Mouse (Mus musculus): ENCODE data around the gene Gm17324. TPM values are rescaled to one million over a fixed set of nuclear protein-coding genes. Genes with fewer than 3 reads are reported as not detected.
"Not testable (repeated sequence)": the region's sequence is repeated elsewhere in the genome, so short reads cannot be mapped to it uniquely, and the experiment has no call there.

Gene Gm17324
- under 1 TPM; 0.34 to 0.79 TPM for total RNA-seq (2021)
- long read RNA-seq, experiment 1, partial matches to known transcripts: 0 of 1 reads
- long read RNA-seq, experiment 1, other reads (novel, unspliced or antisense): 0 of 1 reads
- long read RNA-seq, experiment 2, partial matches to known transcripts: 0 of 1 reads
- long read RNA-seq, experiment 2, other reads (novel, unspliced or antisense): 0 of 1 reads

DNA sequence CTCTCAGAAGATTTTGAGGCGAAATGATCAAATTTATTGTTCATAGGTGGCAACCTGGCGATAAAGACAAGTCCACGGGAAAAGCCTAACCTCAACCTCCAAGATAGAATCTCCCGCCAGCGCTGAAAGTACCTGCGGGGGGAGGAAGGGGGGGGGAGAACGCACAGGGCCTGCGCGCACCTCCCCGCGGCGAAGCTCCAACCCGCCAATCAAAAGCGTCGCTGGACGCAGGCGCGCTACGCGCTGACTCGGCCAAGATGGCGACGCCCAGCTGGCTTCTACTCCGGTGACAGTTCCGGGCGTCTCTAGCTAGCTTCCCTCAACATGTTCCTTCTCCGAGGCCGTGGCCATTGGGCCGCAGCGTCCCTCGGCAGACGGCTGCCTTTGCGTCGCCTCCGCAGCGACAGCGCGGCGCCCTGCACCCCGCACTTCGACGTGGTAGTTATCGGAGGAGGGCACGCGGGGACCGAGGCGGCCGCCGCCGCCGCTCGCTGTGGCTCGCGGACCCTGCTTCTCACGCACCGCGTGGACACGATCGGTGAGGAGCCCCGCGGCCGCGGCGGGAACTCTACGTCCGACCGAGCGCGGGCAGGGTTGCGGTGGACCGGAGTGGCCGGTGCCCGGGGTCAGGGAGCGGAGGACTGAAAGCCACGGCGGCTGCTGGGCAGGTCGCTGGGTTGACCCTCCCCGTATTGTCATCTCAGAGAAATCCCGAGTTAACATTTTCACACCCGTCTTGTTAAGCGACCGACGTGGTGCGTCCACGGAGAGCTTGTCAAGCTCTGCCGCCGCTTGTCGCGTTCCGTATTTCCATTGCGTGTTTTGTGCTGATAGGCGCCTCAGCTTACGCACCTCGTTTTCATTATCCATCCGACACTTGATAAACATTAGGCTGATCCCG is at the start of gene Gm17324, which contains the start of gene Mto1:
Gene Gm17324 (minus strand): TSS at position 814 of the 901 bp plus-strand sequence.
Gene Mto1 (plus strand): TSS at position 236 of the 901 bp plus-strand sequence.
- peak; percentile 76 to 82 for DNase-seq (ENCODE audit: low spot score in 2 of 2)

DNA sequence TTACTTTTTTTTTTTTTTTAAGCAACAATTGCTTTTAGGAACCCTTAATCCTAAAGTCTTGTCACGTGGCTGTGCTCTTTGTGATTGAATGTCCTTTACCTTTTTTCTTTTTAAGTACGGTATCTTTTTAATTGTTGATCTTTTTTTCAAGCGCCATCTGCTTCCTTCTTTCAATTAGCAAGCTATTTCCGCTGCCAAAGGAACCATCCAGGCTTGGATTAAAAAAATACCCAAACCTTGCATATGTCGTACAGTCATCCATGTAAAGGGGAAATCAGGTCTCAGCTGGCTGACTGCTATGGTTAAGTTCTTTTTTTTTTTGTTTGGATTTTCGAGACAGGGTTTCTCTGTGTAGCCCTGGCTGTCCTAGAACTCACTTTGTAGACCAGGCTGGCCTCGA is 44.6 kb upstream of the Gm17324 start:
- DNase-seq (ENCODE audit: low spot score in 2 of 2): no peak

DNA sequence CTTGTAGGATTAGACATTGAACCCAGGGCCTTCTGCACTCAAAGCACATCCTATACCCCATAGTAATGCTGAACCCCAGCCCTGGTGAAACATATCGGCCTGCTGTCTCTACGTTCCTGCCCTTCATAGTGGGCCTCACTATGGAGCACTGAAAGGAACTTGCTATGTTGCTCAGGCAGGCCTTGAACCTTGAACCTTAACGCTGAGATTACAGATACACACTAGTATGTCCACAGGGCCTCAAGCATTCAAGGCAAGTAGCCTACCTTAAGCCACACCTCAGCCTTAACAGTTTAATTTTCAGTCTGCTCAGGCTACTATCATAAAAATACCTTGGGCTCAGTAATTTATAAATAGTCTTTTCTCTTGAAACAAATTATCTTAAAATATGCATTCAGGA is 43.7 kb upstream of the Gm17324 start:
- DNase-seq (ENCODE audit: low spot score in 2 of 2): no peak

DNA sequence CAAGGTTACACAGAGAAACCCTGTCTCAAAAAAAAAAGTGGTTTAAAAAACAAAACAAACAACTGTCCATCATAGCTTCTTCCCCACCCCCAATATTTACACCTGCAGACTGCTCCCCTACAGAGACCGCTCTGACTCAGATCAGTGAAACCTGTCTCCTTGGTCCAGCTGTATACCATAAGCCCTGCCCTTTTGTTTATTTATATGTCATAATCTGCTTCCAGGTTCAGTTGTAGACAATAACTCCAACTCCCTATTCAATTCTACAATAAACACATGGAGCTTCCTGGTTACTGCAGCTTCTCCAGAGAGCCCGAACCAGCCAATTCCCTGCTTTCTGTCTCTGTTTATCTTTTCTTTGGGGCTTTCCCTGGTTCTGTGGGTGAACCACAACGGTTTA is 42.6 kb upstream of the Gm17324 start:
- no peak for DNase-seq (ENCODE audit: low spot score in 2 of 2)

DNA sequence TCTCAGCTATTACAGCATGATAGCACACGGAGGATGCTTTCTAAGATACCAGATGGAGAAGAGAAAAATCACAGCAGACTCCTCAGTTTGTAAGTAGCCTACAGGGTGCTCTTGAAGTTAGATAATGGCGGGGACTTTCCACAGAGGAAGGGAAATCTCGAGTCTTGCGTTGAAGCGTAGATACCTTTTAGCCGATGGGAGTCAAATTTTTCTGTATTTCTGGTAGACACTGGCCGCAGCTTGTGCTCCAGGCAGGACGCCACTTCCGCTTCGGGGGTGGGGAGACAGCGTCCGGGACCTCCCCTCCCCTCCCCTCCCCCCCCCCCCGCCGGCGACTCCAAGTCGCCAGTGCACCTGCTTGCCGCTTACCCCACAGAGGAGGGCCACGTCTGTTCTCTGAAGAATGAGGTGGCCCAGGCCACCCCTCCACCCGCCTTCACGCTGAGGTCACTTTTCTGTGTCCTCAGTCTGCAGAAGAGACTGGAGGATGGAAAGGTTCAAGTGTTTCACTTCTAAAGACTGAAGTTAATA is 40.4 kb upstream of the Gm17324 start, which contains the start of gene Eef1a1:
Gene Eef1a1 (minus strand): TSS at position 262 of the 531 bp plus-strand sequence.
- DNase-seq (ENCODE audit: low spot score in 2 of 2): peak; percentile 16 to 30

DNA sequence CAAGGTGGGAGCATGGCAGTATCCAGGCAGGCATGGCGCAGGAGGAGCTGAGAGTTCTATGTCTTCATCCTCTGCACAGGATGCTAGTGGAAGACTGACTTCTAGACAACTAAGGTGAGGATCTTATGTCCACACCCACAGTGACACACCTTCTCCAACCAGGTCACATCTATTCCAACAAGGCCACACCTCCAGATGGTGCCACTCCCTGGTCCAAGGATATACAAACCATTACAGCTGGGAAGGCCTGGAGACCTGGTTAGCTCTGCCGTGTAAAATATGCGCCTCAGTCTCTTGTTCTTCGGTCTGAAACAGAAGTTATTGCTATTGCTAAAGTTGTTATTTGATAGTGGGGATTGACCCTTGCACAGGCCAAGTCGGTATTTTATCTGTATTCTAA is 39.4 kb upstream of the Gm17324 start:
- not testable (repeated sequence) for DNase-seq (ENCODE audit: low spot score in 2 of 2)

DNA sequence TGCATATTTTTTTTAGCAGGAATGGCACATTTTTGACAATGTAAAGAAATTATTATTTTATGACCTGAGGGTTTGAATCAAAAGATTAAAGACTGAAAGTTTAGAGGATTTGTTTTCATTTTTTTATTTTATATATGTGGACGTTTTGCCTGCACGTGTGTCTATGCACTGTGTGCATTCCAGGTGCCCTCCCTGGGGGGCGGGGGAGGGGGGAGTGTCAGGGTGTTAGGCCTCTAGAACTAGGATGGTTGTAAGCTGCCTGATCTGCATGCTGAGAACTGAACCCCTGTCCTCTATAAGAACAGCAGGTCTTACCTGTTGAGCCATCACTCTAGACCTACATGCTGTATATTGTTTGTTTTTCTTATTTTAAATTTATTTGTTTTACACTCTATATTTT is 36.1 kb upstream of the Gm17324 start:
- no peak for DNase-seq (ENCODE audit: low spot score in 2 of 2)

DNA sequence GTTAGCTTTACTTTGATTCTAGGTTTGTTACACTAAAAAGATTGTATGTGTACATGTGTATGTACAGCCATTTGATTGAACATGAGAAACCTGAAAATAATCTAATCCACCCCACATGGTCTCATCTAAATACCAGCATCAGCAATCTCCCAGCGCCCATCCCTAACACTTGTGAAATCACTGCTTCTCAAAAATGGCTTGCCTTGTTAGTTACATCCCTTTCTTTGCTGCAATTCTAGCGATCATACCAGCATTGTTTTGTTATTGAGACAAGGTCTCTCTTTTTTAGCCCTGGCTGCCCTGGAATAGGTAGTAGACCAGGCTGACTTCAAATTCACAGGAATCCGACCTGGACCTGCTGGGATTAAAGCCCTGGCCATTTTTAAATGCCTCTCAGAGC is 33.8 kb upstream of the Gm17324 start:
- no peak for DNase-seq (ENCODE audit: low spot score in 2 of 2)

DNA sequence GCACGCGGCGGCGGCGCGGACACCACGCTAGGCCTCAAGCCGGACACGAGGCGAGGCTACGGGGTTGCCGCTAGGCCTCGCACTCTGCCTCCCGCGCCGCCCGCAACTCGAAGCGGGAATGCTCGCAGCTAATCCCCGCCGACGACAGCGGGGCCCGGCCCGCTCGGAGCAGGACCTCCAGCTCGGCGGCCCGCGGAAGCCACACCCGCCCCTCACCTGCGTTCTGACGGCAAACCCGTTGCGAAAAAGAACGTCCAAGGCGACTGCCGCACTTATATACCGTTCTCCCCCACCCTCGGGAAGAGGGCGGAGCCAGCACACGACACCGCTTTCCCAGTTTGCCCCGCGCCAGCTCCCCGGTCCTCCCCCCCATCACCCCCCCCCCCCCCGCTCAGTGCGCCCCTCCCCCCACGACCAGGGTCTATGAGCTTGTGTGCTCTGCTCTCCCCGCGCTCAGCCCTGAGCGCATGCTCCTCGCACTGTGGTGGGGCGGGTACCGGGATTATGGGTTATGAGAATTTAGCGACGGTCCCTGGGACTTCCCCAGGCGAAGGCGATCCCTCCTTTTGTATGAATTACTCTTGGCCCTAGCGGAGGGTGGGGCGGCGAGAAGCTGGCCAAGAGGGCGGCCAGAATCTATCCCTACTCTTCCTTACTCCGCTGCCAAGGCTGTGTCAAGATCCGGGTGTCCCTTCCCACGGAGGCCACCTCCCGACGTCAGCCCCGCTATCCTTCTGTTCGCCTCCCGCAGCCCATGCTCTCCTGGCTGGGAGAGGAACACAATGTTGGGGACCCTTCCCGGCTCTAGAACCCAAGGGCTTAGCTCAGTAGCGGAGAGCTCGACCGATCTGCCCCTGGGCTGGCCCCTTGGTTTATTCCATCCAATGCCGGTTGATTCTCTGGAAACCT is 33.1 kb upstream of the Gm17324 start:
- DNase-seq (ENCODE audit: low spot score in 2 of 2): peak; percentile 91 to 92

DNA sequence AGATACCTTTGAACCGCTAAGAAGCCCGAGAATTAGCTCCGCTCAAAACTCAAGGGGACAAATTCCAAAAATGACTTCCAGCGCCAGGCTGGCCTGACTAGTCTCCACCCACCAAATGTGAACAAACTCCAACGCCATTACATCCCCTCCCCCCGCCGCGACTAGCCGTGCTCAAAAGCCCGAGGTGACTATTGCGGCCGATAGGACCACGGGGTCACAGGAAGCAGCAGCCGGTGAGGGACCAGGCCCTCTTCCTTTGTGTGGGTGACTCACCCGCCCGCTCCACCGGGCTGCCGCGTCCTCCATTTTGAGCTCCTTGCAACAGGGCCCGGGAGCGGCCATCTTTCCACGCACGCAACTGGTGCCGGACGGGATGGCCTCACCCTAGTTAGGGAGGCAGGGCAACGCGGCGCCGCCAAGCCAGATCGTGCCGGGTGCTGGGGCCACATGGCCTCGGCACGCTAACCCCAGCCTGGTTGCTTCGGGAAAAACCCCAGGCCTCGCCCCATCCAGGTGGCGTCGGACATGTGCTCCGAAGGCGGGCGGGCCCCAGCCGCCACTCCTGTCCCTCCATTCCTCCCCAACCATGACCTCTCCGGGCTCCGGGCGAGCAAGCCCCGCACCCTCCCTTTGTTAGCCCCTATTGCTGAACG is 32.2 kb upstream of the Gm17324 start:
- DNase-seq (ENCODE audit: low spot score in 2 of 2): peak; percentile 55 to 70

DNA sequence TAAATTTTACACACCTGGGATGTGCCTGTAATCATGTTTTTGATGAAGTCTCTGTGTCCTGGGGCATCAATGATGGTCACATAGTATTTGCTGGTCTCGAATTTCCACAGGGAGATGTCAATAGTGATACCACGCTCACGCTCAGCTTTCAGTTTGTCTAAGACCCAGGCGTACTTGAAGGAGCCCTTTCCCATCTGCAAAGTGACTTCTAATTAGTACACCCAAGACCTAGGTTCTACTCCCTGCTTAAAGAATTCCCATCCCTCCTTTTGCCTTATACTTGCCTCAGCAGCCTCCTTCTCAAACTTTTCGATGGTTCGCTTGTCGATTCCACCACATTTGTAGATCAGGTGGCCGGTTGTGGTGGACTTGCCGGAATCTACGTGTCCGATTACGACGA is 31.6 kb upstream of the Gm17324 start:
- DNase-seq (ENCODE audit: low spot score in 2 of 2): not testable (repeated sequence)

DNA sequence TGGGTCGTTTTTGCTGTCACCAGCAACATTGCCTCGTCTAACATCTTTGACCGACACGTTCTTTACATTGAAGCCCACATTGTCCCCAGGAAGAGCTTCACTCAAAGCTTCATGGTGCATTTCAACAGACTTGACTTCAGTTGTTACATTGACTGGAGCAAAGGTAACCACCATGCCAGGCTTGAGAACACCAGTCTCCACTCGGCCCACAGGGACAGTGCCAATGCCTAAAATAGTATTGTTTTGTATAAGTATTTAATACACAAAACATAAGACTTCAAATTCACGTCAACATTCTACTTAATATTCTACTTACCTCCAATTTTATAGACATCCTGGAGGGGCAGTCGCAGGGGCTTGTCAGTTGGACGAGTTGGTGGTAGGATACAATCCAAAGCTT is 30.7 kb upstream of the Gm17324 start:
- DNase-seq (ENCODE audit: low spot score in 2 of 2): not testable (repeated sequence)

DNA sequence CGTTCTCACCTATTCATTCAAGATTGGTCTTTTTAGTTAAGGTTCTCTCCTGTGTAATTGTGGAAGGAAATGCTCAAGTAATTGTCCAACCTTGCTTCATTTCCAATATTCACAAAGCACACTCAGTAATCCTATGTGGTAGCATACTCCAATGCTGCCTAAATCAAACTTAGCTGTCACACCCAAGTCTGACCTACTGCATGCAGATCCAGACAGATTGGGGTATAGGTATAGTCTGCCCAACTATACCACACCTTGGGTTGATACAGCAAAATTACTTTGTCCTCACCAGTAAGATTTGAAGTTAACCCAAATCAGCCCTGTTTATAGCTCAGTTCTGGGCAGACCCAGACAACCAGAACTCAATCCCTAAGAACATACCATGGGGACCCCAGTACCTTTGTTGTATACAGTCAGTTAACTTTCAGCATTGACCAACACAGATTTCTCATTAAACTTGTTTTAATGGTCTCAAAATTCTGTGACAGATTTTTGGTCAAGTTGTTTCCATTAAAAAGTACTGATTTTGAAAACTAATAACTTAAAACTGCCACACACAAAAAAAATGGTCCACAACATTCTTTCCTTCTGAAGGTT is 29.5 kb upstream of the Gm17324 start:
- not testable (repeated sequence) for DNase-seq (ENCODE audit: low spot score in 2 of 2)

DNA sequence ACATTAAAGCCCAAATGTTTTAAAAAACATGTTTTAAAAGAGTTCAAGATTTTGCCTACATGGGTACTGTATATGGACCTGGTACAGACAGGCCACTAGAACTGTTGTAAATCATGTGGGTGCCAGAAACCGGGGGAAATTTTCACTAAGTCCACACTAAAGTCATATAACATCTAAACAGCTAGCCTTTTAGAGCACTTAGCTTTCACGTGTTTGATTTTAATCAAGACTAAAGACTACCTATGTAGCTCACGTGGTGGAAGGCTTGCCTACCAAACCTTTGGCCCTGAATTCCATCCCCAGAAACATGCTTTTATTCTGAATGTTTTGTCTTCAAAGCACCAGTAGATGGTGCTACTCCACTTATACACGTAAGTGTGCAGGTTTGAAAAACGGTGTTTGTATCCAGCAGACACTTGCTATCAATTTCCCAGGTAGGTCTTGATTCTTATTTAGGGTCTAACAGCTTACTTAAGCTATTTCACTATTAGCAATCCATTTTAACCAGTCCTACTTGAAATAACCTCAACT is 28.5 kb upstream of the Gm17324 start:
- no peak for DNase-seq (ENCODE audit: low spot score in 2 of 2)

DNA sequence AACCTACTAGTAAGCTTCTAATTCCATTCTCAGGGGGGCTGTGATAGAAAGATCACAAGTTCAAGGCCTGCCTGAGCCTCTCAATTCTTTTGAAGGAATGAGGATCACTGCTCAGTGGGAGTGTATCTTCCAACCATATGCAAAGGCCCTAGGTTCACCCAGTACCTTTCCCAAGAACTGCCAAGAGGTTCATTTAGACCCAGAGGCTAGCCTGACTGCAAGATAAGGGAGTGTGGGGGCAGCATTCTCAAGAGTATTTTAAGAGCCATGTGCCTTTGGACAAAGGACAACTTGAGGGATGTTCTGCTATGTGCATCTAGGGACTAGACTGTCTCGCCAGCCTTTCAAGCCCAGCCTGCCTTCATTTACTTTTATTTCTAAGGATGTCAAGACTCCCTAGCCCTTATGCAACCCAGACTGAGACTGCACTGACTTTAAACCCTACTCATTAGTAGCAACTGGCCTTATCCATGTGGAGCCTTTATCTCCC is 28.0 kb upstream of the Gm17324 start:
- DNase-seq (ENCODE audit: low spot score in 2 of 2): no peak

DNA sequence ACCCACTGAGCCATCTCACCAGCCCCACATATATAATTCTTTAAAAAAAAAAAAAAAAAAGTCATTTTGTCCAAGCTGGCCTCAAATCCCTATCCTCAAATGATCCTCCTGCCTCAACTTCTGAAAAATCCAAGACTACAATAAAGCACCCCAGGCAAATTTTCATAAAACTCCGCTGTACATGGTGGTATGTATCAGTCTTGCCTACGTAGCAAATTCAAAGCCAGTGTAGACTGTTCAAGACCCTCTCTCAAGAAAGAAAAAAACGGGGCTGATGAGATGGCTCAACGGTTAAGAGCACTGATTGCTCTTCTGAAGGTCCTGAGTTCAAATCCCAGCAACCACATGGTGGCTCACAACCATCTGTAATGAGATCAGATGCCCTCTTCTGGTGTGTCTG is 27.3 kb upstream of the Gm17324 start:
- no peak for DNase-seq (ENCODE audit: low spot score in 2 of 2)

DNA sequence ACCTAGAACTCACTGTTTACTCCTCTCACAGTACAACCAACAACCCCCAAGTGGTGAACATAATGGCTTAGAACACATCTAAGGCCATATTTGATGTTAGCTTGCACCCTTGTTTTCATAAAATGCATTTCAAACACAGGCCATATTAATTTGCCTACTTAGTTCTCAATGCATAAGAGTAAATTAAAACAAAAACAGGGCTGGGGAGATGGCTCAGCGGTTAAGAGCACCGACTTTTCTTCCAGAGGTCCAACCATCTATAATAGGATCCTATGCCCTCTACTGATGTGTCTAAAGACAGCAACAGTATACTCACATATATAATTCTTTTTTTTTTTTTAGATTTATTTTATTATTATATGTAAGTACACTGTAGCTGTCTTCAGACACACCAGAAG is 26.8 kb upstream of the Gm17324 start:
- no peak for DNase-seq (ENCODE audit: low spot score in 2 of 2)

DNA sequence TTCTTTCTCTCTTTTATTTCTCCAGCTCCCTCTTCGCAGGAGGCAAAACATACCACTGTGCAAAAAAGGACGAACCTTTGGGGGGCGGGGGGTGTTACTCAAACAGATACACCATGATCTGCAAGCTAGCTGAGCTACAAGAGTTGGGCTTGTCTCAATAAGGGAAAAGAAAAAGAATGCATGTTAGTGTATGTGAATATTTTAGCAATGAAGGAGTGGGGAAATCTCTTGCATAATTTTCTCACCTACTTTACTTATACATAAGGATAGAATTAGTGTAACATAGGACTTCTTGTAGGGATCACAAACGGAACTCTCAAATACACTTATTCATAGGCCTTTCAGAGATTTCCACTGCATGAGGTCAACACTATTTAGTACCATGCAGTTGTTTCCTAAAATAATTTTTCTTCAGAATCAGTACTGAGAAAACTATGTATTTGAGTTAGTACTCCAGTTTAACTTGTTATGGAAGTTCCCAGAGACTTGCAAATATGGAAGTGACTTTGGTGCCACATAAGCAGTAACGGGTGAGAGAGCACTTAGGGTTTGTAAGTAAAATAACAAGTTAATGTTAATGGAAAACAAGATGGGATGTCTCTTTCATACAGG is 26.3 kb upstream of the Gm17324 start:
- no peak for DNase-seq (ENCODE audit: low spot score in 2 of 2)

DNA sequence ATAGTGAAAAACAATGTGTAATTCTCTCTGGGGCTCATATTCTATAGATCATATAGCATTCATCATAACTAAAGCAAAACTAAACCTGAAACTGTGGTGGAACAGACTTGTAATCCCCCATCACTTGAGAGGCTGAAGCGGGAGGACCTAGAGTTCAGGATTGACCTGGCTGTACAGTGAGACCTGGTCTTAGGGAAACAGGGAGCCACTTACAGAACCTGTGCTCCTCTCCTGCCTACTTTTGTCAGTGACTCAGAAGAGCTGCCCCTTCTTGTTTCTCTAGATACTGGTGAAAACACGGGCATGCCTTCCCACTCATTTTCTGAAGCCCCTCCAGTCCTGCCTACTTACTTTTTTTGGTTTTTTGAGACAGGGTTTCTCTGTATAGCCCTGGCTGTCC is 25.7 kb upstream of the Gm17324 start:
- no peak for DNase-seq (ENCODE audit: low spot score in 2 of 2)
